Mouse (Mus musculus) left cerebral cortex, adult 11 months (tissue): ENCODE measurements at regions not wholly inside any gene's neighbourhood (a gene's known extent, or its start where the extent isn't known, plus 50 kb on each side); places are given as distances from the start of the nearest gene placed in this dataset.

Experiments used
- DNase-seq: peaks from one replicate; pipeline ENCODE4 v3.0.0; 2022; ENCODE audit warnings: low spot score

DNA sequence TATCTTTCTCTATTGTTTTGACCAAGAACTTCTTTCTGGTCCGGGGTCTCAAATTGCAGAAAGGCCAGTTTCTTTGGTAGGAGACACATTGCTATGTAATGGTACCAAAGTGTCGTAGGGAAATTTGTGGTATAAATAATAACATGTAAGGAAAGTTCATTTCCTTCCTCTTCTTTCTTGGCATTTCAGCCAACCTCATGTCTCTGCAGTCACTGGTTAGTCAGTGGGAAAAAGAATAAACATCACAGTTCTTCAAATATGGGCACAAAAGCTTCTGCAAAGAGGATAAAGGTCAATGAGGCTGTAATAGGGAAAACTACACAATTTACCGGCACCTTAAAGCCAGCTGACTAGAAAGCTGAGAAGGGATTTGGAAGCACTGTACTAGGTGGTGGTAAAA lies 68.5 kb upstream of the Rgs1 start:
- DNase-seq, result no peak

DNA sequence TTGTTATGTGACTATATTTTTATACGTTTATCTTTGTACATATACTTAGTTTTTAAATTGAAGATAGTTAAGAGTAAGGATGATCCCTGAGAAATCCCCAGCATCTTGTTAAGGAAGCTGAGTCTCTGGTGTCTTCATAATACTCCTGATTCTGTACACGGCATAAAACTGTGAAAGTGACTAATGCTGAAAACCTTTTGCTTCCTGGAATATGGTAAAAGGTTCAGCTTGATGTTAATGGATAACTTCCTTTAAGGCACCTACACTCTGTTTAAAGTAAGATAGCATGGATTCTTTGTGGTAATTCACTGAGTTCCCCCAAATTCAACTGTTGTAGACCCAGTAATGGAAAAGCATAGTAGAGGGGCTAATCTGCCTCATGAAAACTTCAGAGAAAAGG lies 67.2 kb upstream of the Rgs1 start:
- no peak for DNase-seq

DNA sequence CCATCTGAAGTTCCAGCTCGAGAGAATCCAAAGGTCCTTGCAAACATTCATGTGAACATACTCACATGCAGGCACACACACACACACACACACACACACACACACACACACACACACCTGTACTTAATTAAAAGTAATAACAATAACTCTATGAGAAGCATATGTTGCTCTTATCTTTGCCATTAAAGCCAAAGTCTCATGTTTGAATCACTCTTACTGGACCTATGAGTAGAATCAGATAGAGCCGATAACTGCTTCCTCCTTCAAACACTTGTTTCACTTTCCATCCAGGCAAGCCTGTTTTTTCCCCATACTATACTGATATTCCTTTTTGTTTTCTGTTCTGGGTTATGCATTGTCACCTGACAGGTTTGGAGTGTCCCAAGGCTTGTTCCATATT lies 65.3 kb upstream of the Rgs1 start:
- no peak for DNase-seq

DNA sequence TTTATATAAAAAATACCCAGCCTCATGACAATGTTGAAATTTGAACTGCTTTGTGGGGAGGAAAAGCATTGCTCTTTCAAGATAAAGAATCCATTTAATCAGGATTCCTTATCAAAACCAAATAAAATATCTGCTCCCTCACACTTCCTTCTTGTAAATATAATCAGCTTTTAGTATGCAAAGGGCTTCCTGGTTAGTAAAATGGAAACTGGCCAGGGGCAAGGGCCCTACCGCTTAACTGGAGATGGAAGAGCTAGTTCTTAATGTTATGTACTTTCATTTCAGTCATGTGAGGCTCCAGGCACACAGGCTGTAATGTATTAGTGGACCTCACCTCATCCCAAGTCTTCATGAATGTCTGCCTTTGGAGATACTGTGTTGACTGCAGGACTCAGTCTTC lies 64.3 kb upstream of the Rgs1 start:
- DNase-seq, result no peak

DNA sequence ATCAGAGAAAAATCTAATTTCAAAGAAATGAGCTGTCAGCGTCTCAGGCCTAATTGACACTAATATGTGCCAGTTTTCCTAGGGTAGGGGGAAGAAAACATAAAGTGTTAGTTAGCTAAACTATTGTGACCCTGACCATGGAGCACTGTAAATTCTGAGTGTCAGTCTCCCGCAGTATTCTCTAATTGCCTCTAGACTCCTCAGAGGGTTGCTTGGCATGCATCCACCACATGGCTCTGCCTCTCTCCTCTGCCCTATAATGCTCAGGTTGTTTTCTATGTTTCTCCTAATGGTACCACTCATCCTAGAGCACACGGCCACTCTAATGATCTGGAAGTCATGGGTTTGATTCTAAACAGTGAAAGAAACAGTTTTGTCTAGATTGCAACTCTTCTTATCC lies 60.9 kb upstream of the Rgs1 start:
- no peak for DNase-seq

DNA sequence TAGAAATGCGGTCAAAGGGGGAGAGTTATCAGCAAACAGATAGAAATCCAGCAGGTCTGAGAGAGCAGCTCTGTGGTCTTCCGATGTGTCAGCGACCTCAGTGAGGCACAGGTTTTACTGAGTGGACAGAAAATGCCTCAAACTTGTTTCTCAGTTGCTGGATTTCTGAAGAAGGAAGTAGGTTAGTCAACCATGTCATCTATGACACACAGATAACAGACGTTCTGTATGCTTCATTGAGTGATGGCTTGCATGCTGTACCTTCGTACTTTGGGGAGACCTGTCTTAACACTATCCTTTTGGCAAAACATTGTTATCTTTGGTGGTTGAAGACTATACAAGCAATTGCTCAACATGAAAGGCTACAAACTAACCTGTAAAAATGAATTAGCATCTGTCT lies 59.3 kb upstream of the Rgs1 start:
- DNase-seq, result no peak

DNA sequence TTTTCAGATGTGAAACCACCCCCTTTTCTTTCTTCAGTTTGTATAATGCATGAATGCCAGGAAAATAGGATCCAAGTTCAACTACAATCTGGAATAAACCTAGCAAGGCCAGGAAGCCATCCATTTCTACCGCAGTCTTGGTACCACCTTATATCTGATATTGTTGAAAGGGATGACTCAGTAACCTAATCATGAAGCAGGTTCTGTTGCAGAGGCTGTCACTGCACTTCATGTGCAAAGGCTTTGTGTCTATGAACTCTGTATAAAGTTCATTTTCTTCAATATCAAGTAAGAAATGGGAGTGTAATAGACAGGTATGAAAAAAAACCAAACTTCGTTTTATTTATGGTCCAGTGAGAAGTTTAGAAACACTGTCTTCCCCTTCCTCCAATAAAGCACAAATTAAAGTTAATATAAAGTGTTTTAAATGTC lies 58.8 kb upstream of the Rgs1 start:
- DNase-seq, result no peak

DNA sequence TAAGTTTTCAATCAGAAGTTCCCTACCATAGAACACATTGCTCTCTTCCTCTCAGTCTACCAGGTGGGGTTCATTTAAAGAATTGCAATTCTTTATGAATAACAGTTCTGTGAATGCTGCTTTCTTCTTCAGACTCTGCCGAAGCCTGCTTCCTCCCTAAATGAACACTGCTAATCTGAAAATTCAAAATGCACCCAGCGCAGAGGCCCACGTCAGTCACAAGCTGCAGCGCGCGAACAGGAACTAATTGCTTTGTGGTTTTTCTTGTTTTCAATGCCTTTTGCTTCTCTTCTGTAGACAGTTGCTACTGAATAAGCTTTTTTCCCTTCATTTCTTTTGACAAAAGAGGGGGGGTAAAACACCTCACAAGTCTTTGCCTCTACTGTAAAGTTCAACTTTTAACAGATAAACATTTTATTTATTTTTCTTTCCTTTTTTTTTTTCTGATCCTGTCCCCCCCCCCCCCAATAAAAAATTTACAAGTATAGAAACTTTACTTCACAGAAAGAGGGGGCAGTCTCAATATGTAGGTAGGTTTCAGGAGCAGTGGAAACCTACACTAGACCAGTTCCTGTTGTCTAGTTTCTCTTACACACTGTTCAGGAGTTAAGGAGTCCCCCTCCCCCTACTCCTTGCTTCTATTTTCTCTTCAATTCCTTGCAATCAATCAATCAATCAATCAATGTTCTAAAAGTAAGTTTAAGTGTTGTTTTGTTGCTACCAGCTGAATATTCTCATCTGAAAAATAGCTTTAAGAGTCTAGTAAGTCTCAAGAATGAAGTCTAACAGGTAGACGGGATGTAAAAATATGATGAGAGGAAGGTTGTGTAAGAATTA lies 58.2 kb upstream of the Rgs1 start:
- DNase-seq, result no peak

DNA sequence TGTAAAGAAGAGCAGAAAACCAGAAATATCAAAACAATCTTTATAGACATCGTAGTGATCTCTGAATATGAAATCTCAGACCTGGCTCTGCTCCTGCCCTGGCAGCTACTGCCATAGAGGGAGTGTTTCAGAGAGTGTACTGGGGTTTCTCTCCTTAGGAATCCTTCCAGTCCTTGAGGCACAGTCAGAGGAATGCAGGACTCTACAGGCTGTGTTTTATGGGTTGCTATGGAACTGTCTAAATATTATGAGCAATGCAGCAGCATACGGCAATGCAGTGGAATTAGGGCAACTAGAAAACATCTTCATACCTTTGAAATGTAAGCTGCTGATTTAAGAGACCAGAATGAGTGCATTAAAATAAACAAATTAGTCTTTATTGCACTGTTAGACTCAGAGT lies 57.2 kb upstream of the Rgs1 start:
- no peak for DNase-seq

DNA sequence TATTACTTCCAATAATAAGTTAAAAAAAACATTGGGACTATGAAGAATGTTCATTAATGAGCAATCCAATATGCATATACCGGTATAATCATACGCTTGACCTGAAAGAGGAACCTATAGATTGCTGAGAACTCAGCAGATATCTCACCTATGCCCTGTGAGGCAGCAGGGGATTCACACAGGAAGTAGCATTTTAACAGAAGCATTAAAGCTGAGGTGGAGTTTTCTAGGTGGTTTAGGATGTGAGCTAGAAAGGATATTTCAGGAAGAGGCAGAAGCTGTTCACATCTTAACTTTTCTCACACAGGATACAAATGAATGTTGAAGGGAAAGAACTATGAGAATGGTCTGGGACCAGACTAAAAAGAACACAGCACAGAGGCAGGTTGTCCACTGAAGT lies 51.6 kb upstream of the Rgs1 start:
- no peak for DNase-seq
